Mouse (Mus musculus): ENCODE data around the gene Gm6525.

Gm6525 gene

DNA sequence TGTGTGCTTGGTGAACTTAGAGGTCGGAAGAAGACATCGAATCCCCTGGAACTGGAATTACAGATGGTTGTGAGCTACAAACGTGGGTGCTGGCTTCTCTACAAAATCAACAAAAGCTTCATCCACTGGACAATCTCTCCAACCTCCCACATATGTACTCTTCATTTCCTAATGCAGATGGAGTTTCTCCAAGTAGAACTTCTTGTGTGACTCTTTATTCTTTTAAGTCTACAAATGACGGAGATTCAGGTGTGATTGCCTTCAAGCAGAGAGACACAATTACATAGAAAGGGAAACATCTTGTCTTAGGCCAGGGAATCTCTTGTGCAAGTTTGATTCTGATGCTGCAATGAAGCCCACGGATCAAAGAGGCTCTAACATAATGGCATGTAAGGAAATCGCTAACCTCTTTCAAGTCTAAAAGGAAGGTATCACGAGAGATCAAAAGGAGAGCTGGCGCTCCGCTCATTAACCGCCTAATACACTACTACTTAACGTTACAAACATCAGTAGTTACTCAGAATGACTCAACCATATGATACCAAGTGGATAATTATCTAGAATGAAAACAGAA is at the start of gene Gm6525:
Gm6525 (plus strand) TSS at position 524 of the 574 bp plus-strand sequence.
- DNase-seq (ENCODE audit: low read depth, low spot score): no peak

DNA sequence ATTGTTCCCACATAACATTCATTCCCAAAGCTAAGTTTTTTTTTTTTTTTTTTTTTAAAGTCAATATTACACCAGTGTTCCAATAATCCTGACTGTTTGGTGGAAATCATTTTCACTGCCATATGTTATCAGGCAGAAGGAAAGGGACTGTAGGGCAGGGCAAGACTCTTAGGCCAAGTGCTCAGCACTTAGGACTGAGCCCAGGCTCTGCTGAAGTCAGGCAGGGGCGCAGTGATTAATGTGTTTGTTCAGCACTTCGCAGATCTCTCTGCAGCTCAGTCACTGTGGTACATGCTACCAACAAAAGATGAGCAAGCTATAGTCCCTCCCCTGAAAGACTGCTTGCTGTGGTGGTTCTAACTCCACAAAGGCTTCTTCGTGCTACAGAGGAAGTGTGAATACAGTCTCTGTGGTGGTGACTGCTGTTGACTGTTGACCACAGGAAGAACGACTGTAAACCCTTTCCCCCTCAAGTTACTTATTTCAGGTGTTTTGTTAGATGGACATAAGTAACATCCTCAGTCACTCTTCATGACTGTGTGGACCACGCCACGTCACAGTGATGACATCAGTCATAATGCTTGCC is 48.1 kb upstream of the Gm6525 start:
- DNase-seq (ENCODE audit: low read depth, low spot score): no peak

DNA sequence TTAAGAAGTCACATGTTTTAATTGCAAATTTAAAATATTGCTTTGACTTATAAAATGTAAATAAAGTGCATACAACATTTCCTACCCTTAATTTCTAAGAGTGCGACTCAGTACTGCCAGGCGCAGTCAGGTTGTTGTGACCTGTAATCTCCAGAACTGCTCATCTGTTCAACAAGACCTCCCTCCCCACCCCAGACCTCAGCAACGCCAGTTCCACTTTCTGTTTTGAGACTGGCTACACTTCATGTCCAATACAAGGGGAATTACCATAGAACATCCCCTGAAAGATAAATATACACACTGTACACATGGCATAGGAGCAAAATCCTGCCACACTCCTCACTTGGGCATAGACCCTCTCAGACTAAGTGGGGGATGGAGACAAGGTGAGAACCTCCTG is 47.2 kb upstream of the Gm6525 start:
- DNase-seq (ENCODE audit: low read depth, low spot score): no peak

GRCm38 (mm10) chr3:84127431-84127830 is 46.5 kb upstream of the Gm6525 start:
- DNase-seq (ENCODE audit: low read depth, low spot score): no peak

DNA sequence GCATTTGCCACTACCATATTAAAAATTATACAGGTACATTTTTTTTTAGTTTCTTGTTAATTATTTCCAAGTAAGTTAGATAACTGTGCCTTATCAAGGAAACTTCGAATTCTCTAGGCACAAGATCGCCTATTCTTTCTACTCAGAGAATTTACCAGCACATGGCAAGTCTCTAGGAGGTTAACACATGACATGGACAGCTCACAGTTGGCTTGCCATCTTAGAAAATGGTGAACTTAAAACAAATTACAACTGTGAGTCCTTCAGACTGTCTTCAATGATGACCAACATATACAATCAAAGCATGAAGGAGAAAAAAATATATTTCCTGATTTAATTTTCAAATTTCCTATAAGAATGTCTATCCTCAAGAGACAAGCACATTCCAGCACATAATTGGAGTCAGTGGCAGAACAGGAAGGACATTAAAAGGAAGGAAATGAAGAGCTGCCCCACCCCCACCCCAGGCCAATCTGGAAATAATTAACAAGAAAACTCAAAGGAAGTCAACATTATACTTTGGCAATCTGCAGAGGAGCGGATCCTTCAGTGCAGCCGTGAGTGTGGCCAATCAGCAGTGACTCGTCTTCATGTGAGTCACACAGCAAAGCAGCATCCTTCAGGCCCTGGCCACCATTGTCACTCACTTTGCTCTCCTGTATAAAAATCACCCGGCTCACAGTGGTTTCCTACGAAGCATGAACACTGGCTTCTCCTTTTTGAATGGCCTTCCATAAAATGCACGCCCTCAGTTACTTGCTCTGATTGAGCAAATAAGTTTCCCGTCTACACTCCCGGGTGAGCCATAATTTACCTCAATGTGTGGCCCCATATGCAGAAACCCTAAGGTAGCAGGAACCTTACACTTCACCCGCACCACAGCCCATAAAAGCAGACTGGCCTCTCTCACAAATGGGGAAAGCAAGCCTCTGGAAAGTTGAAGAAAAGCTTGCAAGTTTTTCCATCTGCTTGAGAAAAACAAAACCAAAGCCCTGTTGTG is 44.7 kb upstream of the Gm6525 start:
- no peak for DNase-seq (ENCODE audit: low read depth, low spot score)

DNA sequence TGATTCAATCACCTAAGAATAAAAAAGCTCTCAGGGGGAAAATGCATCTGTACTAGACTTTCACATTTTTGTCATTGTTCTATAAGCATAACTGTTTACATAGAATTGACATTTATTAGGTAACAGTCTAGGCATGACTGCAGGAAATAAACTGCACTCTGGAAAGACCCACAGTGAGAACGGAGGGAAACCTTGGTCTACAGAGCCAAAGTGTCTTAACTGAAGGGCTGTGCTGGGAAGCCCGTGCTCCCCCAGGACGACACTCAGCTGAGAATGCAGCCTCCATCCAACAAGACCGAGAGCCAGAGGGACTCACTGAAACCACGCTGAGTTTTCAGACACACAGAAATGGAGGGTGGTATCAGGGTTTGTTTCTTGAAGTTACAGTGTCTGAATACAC is 43.1 kb upstream of the Gm6525 start:
- no peak for DNase-seq (ENCODE audit: low read depth, low spot score)

GRCm38 (mm10) chr3:84131369-84131768 is 42.5 kb upstream of the Gm6525 start:
- no peak for DNase-seq (ENCODE audit: low read depth, low spot score)

DNA sequence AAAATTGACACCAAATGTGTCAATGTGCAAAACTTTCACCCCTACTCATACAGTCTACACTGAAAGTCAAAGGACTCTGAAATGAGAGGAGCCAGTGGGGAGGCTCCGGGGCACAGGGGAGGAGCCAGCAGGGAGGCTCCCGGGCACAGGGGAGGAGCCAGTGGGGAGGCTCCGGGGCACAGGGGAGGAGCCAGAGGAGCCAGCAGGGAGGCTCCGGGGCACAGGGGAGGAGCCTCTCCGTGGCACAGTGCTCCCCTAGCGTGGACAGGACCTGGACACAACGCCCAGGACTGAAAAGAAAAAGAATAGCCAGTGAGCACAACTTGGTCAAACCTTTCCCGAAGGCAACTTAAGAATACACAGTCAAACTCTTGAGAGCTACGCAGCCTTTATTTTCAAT is 38.5 kb upstream of the Gm6525 start:
- peak; percentile 73 for DNase-seq (ENCODE audit: low read depth, low spot score)

GRCm38 (mm10) chr3:84135933-84136332 is 38.0 kb upstream of the Gm6525 start:
- no peak for DNase-seq (ENCODE audit: low read depth, low spot score)

GRCm38 (mm10) chr3:84136509-84136908 is 37.4 kb upstream of the Gm6525 start:
- no peak for DNase-seq (ENCODE audit: low read depth, low spot score)

- DNase-seq (ENCODE audit: low read depth, low spot score): no peak
Measured at GRCm38 (mm10) chr3:84140947-84141346, 33.0 kb upstream of the Gm6525 start.

- no peak for DNase-seq (ENCODE audit: low read depth, low spot score)
Measured at GRCm38 (mm10) chr3:84149831-84150230, 24.1 kb upstream of the Gm6525 start.

- DNase-seq (ENCODE audit: low read depth, low spot score): no peak
Measured at GRCm38 (mm10) chr3:84154721-84155141, 19.2 kb upstream of the Gm6525 start.

DNA sequence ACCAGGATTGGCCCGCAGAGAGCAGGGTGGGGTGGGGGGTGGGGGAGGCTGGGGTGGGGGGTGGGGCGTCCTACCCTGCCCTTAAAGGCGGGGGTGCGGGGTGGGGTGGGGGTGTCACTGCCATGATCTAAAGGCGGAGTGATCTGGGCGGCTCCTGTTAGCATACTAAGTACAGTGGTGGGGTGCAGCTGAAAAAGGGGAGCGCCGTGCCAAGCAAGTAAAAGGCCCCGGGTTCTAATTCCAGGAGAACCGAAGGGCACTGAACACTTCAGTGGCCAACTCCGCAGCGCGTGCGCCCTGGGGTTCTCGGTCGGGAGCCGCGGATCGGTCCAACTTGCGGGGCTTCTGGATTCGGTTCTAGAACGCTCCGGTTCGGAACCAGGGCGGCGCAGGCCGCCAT is 18.8 kb upstream of the Gm6525 start:
- no peak for DNase-seq (ENCODE audit: low read depth, low spot score)

DNA sequence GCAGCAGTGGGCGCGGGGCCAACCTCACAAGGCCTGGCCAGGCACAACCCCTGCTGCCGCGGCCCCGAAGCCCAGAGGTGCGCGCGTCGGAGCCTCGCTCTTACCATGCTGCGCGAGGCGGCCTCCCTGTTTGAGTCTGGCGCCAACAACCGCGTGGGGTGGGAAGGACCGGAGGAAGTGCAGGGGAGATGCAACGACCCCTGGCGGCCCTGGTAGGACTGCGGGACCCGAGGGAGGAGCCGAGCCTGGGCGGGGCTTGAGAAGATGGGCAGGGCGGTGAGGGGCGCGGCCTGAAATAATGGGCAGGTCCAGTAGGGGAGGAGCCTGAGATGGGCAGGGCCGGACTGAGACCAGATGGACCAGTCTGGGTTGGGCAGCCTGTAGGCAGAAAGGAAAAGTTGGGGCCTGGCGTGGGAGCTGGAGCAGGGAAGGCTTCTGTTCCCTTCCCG is 18.3 kb upstream of the Gm6525 start, which contains the start of gene Mnd1:
Mnd1 (minus strand) TSS at position 229 of the 449 bp plus-strand sequence.
- DNase-seq (ENCODE audit: low read depth, low spot score): peak; percentile 93

- DNase-seq (ENCODE audit: low read depth, low spot score): no peak
Measured at GRCm38 (mm10) chr3:84156105-84156504, 17.8 kb upstream of the Gm6525 start.

DNA sequence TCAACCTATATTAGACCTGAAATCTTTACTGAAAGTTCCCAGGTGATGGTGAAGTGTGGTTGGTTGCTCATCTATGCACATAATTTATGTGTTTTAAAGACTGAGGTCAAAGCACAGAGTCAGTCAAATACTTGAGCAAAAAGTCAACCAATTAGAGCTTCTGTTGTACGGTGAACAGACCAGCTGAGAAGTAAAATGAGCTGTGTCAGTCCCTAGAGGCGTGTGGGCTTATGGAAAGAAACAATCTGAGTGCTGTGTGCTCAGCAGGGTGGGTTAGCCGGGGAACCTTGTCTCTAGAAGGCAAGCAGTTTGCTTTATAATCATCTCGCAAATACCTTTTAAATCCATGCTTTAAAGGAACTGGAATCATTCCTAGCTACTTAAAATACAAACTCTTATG is 16.9 kb upstream of the Gm6525 start:
- DNase-seq (ENCODE audit: low read depth, low spot score): no peak

DNA sequence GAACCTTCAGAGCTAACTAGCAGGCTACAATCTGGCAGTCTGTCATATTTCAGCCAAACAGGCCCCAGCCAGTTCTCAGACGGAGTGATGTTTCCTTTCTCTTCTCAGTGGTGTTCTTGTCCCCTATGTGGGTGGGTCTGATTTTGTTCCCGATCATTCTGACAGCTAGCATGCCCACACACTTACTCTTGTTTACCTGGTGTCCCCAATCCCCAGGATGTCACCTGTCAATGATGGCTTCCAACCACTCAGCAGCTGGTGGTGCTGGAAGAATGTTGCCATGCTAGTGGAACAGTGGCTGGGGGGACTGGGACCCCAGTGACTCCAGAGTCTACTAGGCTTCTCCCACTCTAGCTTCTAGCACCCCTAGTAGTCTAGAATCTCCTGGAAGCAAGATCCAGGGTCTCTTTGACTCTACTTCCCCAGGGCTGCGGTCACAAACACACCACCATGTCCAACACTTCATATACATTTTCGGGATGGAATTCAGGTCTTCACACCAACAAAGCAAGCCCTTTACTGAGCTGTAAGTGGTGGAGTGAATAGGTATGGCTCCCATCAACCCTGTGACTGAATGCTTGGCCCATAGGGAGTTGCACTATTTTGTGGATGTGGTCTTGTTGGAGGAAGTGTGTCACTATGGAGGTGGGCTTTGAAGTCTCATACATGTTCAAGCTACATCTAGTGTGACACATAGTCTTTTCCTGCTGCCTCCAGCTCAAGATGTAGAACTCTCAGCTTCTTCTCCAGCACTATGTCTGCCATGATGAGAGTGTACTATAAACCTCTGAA is 16.1 kb upstream of the Gm6525 start:
- no peak for DNase-seq (ENCODE audit: low read depth, low spot score)

GRCm38 (mm10) chr3:84165391-84165790 is 8.5 kb upstream of the Gm6525 start:
- DNase-seq (ENCODE audit: low read depth, low spot score): no peak

GRCm38 (mm10) chr3:84166073-84166472 is 7.8 kb upstream of the Gm6525 start:
- DNase-seq (ENCODE audit: low read depth, low spot score): no peak

- DNase-seq (ENCODE audit: low read depth, low spot score): no peak
Measured at GRCm38 (mm10) chr3:84168943-84169342, 5.0 kb upstream of the Gm6525 start.

Data from c-Kit-negative CD71-positive TER-119-positive erythroid progenitor cells, embryonic 14.5 days (primary cell).